Mouse (Mus musculus) CH12.LX (cell line): Measurements from ENCODE around the gene Trh. TPM values are rescaled to one million over a fixed set of nuclear protein-coding genes. Genes with fewer than 3 reads are reported as not detected.

Experiments used
- DNase-seq: peaks from one replicate; pipeline ENCODE4 v3.0.0-alpha.2; 2013; ENCODE audit errors: extremely low read depth
- H3K27ac ChIP-seq: 2 replicates; pipeline ENCODE4 v1.5.1; 2012; ENCODE audit warnings: low read depth, mild to moderate bottlenecking, control low read depth, moderate library complexity; ENCODE audit not compliant: insufficient read depth
- H3K27me3 ChIP-seq: replicated peaks from 2 replicates; pipeline ENCODE3; 2012; ENCODE audit warnings: inconsistent platforms
- H3K36me3 ChIP-seq, 2 experiments: replicated peaks in 1 of 2; 2 replicates each; pipeline versions ENCODE3 to v1.6.1; 2012; ENCODE audit warnings: inconsistent platforms in 1 of 2, low read length in 1 of 2, mild to moderate bottlenecking in 1 of 2, mixed read lengths in 1 of 2, moderate library complexity in 1 of 2; ENCODE audit not compliant: control insufficient read depth in 1 of 2, insufficient read depth in 1 of 2
- H3K4me1 ChIP-seq, 2 experiments: 2 replicates each; pipeline ENCODE4 v1.6.1; 2012; ENCODE audit warnings: inconsistent platforms in 1 of 2, moderate library complexity in 1 of 2; ENCODE audit not compliant: insufficient read depth in 2 of 2, control insufficient read depth in 1 of 2
- H3K4me2 ChIP-seq: 2 replicates; pipeline ENCODE4 v1.6.1; 2012; ENCODE audit warnings: low read depth, mild to moderate bottlenecking, control low read depth; ENCODE audit not compliant: poor library complexity, insufficient read depth, severe bottlenecking
- H3K4me3 ChIP-seq, 3 experiments: fragments of 150-350 bp in 1 of 3; sonication (generic) in 1 of 3; replicated peaks in 1 of 3; 2 replicates each; pipeline versions ENCODE3 to v1.5.1; 2011 to 2012; ENCODE audit warnings: low read depth in 2 of 3, low read length in 2 of 3, mild to moderate bottlenecking in 2 of 3, moderate library complexity in 2 of 3, control low read depth in 1 of 3, improper control_type of control experiment in 1 of 3, inconsistent platforms in 1 of 3, mixed read lengths in 1 of 3; ENCODE audit not compliant: poor library complexity in 1 of 3
- H3K79me2 ChIP-seq: replicated peaks from 2 replicates; pipeline ENCODE4 v1.6.1; 2012; ENCODE audit warnings: mild to moderate bottlenecking, moderate library complexity; ENCODE audit not compliant: control insufficient read depth, poor library complexity, insufficient read depth, severe bottlenecking; ENCODE audit errors: extremely low read depth
- H3K9ac ChIP-seq: 2 replicates; pipeline ENCODE4 v1.6.1; 2012; ENCODE audit warnings: low read depth, mild to moderate bottlenecking, control low read depth, moderate library complexity; ENCODE audit not compliant: insufficient read depth
- H3K9me3 ChIP-seq: replicated peaks from 2 replicates; pipeline ENCODE3; 2012; ENCODE audit warnings: low read length, inconsistent platforms, mixed read lengths
- CHD1 ChIP-seq: IDR thresholded peaks from 2 replicates; pipeline ENCODE4 v1.6.1; 2012; ENCODE audit warnings: low read depth, low read length, improper control_type of control experiment, inconsistent platforms
- CTCF ChIP-seq, 2 experiments: IDR thresholded peaks in 1 of 2; conservative IDR thresholded peaks in 1 of 2; 2 replicates each; pipeline ENCODE4 v1.5.1; 2011 to 2012; ENCODE audit warnings: low read depth in 2 of 2, low read length in 2 of 2, improper control_type of control experiment in 1 of 2, inconsistent platforms in 1 of 2, mild to moderate bottlenecking in 1 of 2, moderate library complexity in 1 of 2
- E2F4 ChIP-seq: IDR thresholded peaks from 2 replicates; pipeline ENCODE4 v1.6.1; 2011; ENCODE audit warnings: low read depth, low read length, improper control_type of control experiment; ENCODE audit not compliant: insufficient replicate concordance
- ELF1 ChIP-seq: IDR thresholded peaks from 2 replicates; pipeline ENCODE4 v1.6.1; 2014; ENCODE audit warnings: low read depth, mild to moderate bottlenecking, inconsistent platforms, low read length, improper control_type of control experiment
- EP300 ChIP-seq: IDR thresholded peaks from 2 replicates; pipeline ENCODE4 v1.6.1; 2011; ENCODE audit warnings: low read length, improper control_type of control experiment
- HCFC1 ChIP-seq: IDR thresholded peaks from 2 replicates; pipeline ENCODE4 v1.6.1; 2012; ENCODE audit warnings: low read depth, mild to moderate bottlenecking, inconsistent platforms, low read length, improper control_type of control experiment
- JUN ChIP-seq: IDR thresholded peaks from 2 replicates; pipeline ENCODE4 v1.6.1; 2011; ENCODE audit warnings: low read depth, mild to moderate bottlenecking, low read length, improper control_type of control experiment, moderate library complexity; ENCODE audit not compliant: insufficient read depth
- JUND ChIP-seq: conservative IDR thresholded peaks from 2 replicates; pipeline ENCODE4 v1.6.1; 2011; ENCODE audit warnings: low read depth, low read length, improper control_type of control experiment
- KAT2A ChIP-seq: IDR thresholded peaks from 2 replicates; pipeline ENCODE4 v1.6.1; 2012; ENCODE audit warnings: low read length, improper control_type of control experiment, inconsistent platforms; ENCODE audit not compliant: insufficient replicate concordance
- MAZ ChIP-seq: IDR thresholded peaks from 2 replicates; pipeline ENCODE4 v1.6.1; 2012; ENCODE audit warnings: low read depth, mild to moderate bottlenecking, inconsistent platforms, low read length, improper control_type of control experiment, moderate library complexity
- MXI1 ChIP-seq: IDR thresholded peaks from 2 replicates; pipeline ENCODE4 v1.6.1; 2011; ENCODE audit warnings: mild to moderate bottlenecking, low read depth, low read length, improper control_type of control experiment
- PAX5 ChIP-seq: IDR thresholded peaks from 2 replicates; pipeline ENCODE4 v1.6.1; 2012; ENCODE audit warnings: low read length, inconsistent platforms, mixed read lengths
- POLR2AphosphoS2 ChIP-seq: IDR thresholded peaks from 2 replicates; pipeline ENCODE4 v1.6.1; 2011; ENCODE audit warnings: low read depth, low read length, improper control_type of control experiment
- RAD21 ChIP-seq: IDR thresholded peaks from 2 replicates; pipeline ENCODE4 v1.6.1; 2011; ENCODE audit warnings: low read depth, mild to moderate bottlenecking, low read length, improper control_type of control experiment, moderate library complexity
- SIN3A ChIP-seq: IDR thresholded peaks from 2 replicates; pipeline ENCODE4 v1.6.1; 2012; ENCODE audit warnings: low read length, improper control_type of control experiment, inconsistent platforms
- SMC3 ChIP-seq: IDR thresholded peaks from 2 replicates; pipeline ENCODE4 v1.6.1; 2011; ENCODE audit warnings: low read depth, low read length, improper control_type of control experiment
- ZC3H11A ChIP-seq: IDR thresholded peaks from 2 replicates; pipeline ENCODE4 v1.6.1; 2012; ENCODE audit warnings: low read depth, mild to moderate bottlenecking, inconsistent platforms, low read length, improper control_type of control experiment
- ZKSCAN1 ChIP-seq: IDR thresholded peaks from 2 replicates; pipeline ENCODE4 v1.6.1; 2012; ENCODE audit warnings: low read depth, inconsistent platforms, low read length, improper control_type of control experiment, borderline replicate concordance
- ZMIZ1 ChIP-seq: IDR thresholded peaks from 2 replicates; pipeline ENCODE4 v1.6.1; 2012; ENCODE audit warnings: low read depth, mild to moderate bottlenecking, inconsistent platforms, low read length, improper control_type of control experiment
- ZNF384 ChIP-seq: IDR thresholded peaks from 2 replicates; pipeline ENCODE4 v1.6.1; 2012; ENCODE audit warnings: low read depth, low read length, improper control_type of control experiment, inconsistent platforms
- dilution Hi-C: fragments of 300-500 bp; cut with MboI; formaldehyde crosslinking; loops from 2 replicates; pipeline ENCODE4 v1.14.3; 2020; ENCODE audit warnings: low sequenced_read_pairs; ENCODE audit not compliant: extremely low pct_unique_long_range_greater_than_20kb, extremely low pct_ligation_motif_present
- in situ Hi-C: fragments of 300-500 bp; cut with MboI; formaldehyde crosslinking; loops from 3 replicates; pipeline ENCODE4 v1.14.3; 2019; ENCODE audit warnings: low sequenced_read_pairs, low pct_ligation_motif_present, low pct_unique_long_range_greater_than_20kb, mixed read lengths
- polyA plus RNA-seq: library from polyadenylated mRNA; unstranded; fragments of >175 nt; gene quantifications from 2 replicates; pipeline ENCODE4 v1.2.1, GENCODE M21; 2012; ENCODE audit warnings: low read depth; ENCODE audit not compliant: insufficient read length
- total RNA-seq, 2 experiments: library from RNA; depleted of rRNA; stranded (reverse); fragments of 300-350 nt in 1 of 2; fragments of >200 nt in 1 of 2; gene quantifications; 2 replicates each; pipeline ENCODE4 v1.2.3; 2012 to 2014

Gene Trh
- total and polyA plus RNA-seq, 3 experiments, result not detected

DNA sequence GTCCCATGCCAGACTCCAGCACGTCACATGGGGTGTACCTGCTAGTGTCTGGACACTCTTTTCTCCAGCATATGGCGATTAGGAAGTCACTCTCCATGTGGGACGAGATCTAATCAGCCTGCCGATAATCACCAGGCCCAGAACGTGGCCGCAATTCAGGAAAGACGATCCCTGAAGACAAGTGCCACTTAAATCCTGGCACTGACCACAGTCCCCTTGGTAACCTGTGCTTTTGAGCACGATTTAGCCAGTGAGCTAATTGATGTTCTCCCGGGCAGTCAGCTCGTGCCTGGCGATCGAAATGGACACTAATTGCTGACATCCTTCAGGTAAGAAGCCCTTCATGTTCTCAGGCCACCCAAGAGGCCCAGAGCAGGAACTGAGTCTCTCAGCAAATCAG is 9.4 kb downstream of the Trh start:
- H3K79me2 ChIP-seq, result no peaks in the 10 kb centered on the region
- TF ChIP-seq JUND, result no peak
- no peak for TF ChIP-seq PAX5
- no peak for TF ChIP-seq ZKSCAN1
- TF ChIP-seq POLR2AphosphoS2, result no peak
- TF ChIP-seq SMC3, result no peak
- no peak for TF ChIP-seq MAZ
- TF ChIP-seq EP300, result no peak
- TF ChIP-seq ZC3H11A, result no peak
- no peak for TF ChIP-seq CTCF (conservative IDR thresholded peaks at IDR 0.05 in 1 of 2, IDR thresholded peaks at IDR 0.05 in 1 of 2; ENCODE audit: low read depth in 2 of 2, low read length in 2 of 2)
- no peak for TF ChIP-seq MXI1
- no peak for TF ChIP-seq E2F4
- TF ChIP-seq RAD21, result no peak
- TF ChIP-seq ELF1, result no peak
- no peak for TF ChIP-seq KAT2A
- no peak for TF ChIP-seq ZNF384
- no peak for TF ChIP-seq SIN3A
- no peak for TF ChIP-seq JUN
- TF ChIP-seq ZMIZ1, result no peak
- no peak for TF ChIP-seq HCFC1
- TF ChIP-seq, all 38 proteins: peak for 0
- Histone ChIP-seq H3K9ac (no peak overlapping the region), H3K4me3 (no peak overlapping the region), H3K4me1 (peaks cover 2 to 9% of the 10 kb centered on the region in 2 experiments; a peak in 3 of 4 replicates), H3K36me3 (no peaks in the 10 kb centered on the region), H3K27ac (no peak overlapping the region), H3K9me3 (no peaks in the 10 kb centered on the region), H3K27me3 (peaks cover 10% of the 10 kb centered on the region), H3K4me2 (no peak overlapping the region)
- DNase-seq, result no peak
- in situ Hi-C loops (no loop called here), dilution Hi-C loops (no loop called here)

DNA sequence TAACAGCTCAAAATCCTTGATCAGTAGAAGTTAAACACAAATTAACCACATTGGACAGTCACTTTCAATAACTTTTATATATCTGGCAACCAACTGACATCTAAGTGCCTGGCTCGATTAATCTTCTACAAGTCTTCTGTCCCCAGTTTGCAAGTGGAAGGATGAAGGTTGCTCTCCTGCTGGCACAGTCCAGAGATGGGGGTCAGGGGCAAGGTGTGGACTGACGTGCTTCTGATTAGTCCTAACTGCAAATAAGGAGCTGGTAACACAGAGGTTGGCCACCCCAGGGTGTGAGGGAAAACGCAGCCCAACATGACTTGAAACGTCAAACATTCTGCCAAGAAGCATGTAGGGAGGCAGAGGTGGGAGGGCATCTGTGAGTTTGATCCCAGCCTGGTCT is 12.7 kb downstream of the Trh start:
- in situ Hi-C loops (no loop called here), dilution Hi-C loops (no loop called here)

More for the DNA sequence above, 12.7 kb downstream of the Trh start:
- no peak for TF ChIP-seq ZNF384
- TF ChIP-seq CHD1, result no peak
- no peak for TF ChIP-seq E2F4
- TF ChIP-seq MAZ, result no peak
- H3K4me2 ChIP-seq, result no peak overlapping the region
- no peaks in the 10 kb centered on the region for H3K36me3 ChIP-seq
- H3K4me1 ChIP-seq, result peaks cover 3 to 28% of the 10 kb centered on the region in 2 experiments; a peak in 3 of 4 replicates
- no peak for DNase-seq
- H3K9ac ChIP-seq, result no peak overlapping the region
- H3K27me3 ChIP-seq, result no peaks in the 10 kb centered on the region
- H3K9me3 ChIP-seq, result no peaks in the 10 kb centered on the region
- H3K27ac ChIP-seq, result no peak overlapping the region
- H3K4me3 ChIP-seq, result no peak overlapping the region
- no peaks in the 10 kb centered on the region for H3K79me2 ChIP-seq
